Mouse (Mus musculus) liver, embryonic 14.5 days (tissue): ENCODE measurements around the gene Fsd2.

ENCODE experiments used
- CTCF ChIP-seq: IDR thresholded peaks from 2 replicates; pipeline ENCODE4 v1.5.1; 2016; ENCODE audit warnings: antibody characterized with exemption, low read depth, control low read depth
- EP300 ChIP-seq: IDR thresholded peaks from 2 replicates; pipeline ENCODE4 v1.6.1; 2016; ENCODE audit warnings: antibody characterized with exemption, low read depth

GRCm38 (mm10) chr7:81528918-81529317 is 37.8 kb downstream of the Fsd2 start:
- TF ChIP-seq EP300: no peak
- no peak for TF ChIP-seq CTCF
